Mouse (Mus musculus): ENCODE data around the gene Tspan17.
"Not testable (repeated sequence)": the region's sequence is repeated elsewhere in the genome, so short reads cannot be mapped to it uniquely, and the experiment has no call there.

GRCm38 (mm10) chr13:54787591-54787990 is 1.6 kb upstream of the Tspan17 start:
- not testable (repeated sequence) for TF ChIP-seq POLR2A (IDR thresholded peaks at IDR 0.05; ENCODE audit: borderline replicate concordance, extremely low read depth, insufficient read depth, insufficient read length, poor library complexity, severe bottlenecking); CTCF (IDR thresholded peaks at IDR 0.05; ENCODE audit: borderline replicate concordance, extremely low read depth, insufficient read depth, insufficient read length)
